Mouse (Mus musculus) cortical plate, adult 2 months (tissue): ENCODE results near the gene Eng. TPM values are rescaled to one million over a fixed set of nuclear protein-coding genes. Genes with fewer than 3 reads are reported as not detected.
A peak's percentile ranks its signal among the peaks of the same experiment; 100 is the strongest.

Experiments
- H3K27ac ChIP-seq: fragments of 200-500 bp; 2 replicates; pipeline ENCODE4 v1.5.1; 2012; ENCODE audit warnings: low read length, control low read depth, inconsistent platforms; ENCODE audit not compliant: insufficient read depth
- H3K4me1 ChIP-seq: fragments of 200-500 bp; 2 replicates; pipeline ENCODE4 v1.6.1; 2011; ENCODE audit warnings: low read length; ENCODE audit not compliant: control insufficient read depth, insufficient read depth
- H3K4me3 ChIP-seq: fragments of 200-500 bp; 2 replicates; pipeline ENCODE4 v1.5.1; 2011; ENCODE audit warnings: mild to moderate bottlenecking, low read length, control low read depth; ENCODE audit not compliant: insufficient read depth
- CTCF ChIP-seq: fragments of 200-500 bp; IDR thresholded peaks from 2 replicates; pipeline ENCODE4 v1.5.1; 2011; ENCODE audit warnings: mild to moderate bottlenecking, control low read depth, low read length; ENCODE audit not compliant: insufficient read depth; ENCODE audit errors: extremely low read depth
- POLR2A ChIP-seq: fragments of 200-500 bp; IDR thresholded peaks from 2 replicates; pipeline ENCODE4 v1.6.1; 2011; ENCODE audit warnings: mild to moderate bottlenecking, low read length, control low read depth; ENCODE audit not compliant: insufficient read depth; ENCODE audit errors: extremely low read depth
- polyA plus RNA-seq: library from polyadenylated mRNA; depleted of rRNA; stranded (reverse); fragments of >200 nt; gene quantifications from 2 replicates; pipeline ENCODE4 v1.2.3, GENCODE M21; 2012; rRNA removed

Gene Eng
- polyA plus RNA-seq: 35.1 and 39.0 TPM in 2 replicates

GRCm38 (mm10) chr2:32646379-32647056, at the start of gene Eng:
Eng (plus strand) TSS chr2:32646595.
- TF ChIP-seq POLR2A (no peak), CTCF (no peak)
- Histone ChIP-seq H3K4me1 (no peaks in the 10 kb centered on the region), H3K4me3 (peak within 1 kb of the TSS; percentile 24), H3K27ac (peak within 1 kb of the TSS; percentile 94)

- Histone ChIP-seq H3K4me1 (no peaks in the 10 kb centered on the region), H3K27ac (no peak overlapping the region), H3K4me3 (no peak overlapping the region)
- no peak for TF ChIP-seq POLR2A
- no peak for TF ChIP-seq CTCF
These were observed 49.7 kb upstream of the Eng start for GRCm38 (mm10) chr2:32596725-32597124.

- H3K4me3 ChIP-seq: no peak overlapping the region
- TF ChIP-seq POLR2A (no peak), CTCF (no peak)
- no peaks in the 10 kb centered on the region for H3K4me1 ChIP-seq
- H3K27ac ChIP-seq: no peak overlapping the region
These were observed 49.1 kb upstream of the Eng start for GRCm38 (mm10) chr2:32597248-32597647.

GRCm38 (mm10) chr2:32597699-32598098, 48.7 kb upstream of the Eng start:
- no peaks in the 10 kb centered on the region for H3K4me1 ChIP-seq
- TF ChIP-seq CTCF (no peak), POLR2A (no peak)
- no peak overlapping the region for H3K27ac ChIP-seq
- no peak overlapping the region for H3K4me3 ChIP-seq

- Histone ChIP-seq H3K4me1 (no peaks in the 10 kb centered on the region), H3K27ac (no peak overlapping the region), H3K4me3 (no peak overlapping the region)
- TF ChIP-seq CTCF (no peak), POLR2A (no peak)
These were observed 47.9 kb upstream of the Eng start for GRCm38 (mm10) chr2:32598506-32598905.

- H3K4me1 ChIP-seq: no peaks in the 10 kb centered on the region
- no peak within 1 kb of the TSS for H3K4me3 ChIP-seq
- TF ChIP-seq CTCF: no peak
- no peak for TF ChIP-seq POLR2A
- no peak within 1 kb of the TSS for H3K27ac ChIP-seq
These were observed 47.0 kb upstream of the Eng start, which contains the start of gene St6galnac6 for GRCm38 (mm10) chr2:32599409-32599808. St6galnac6 (plus strand) TSS chr2:32599709.

GRCm38 (mm10) chr2:32601417-32602065, 44.9 kb upstream of the Eng start:
- Histone ChIP-seq H3K4me3 (no peak overlapping the region), H3K27ac (no peak overlapping the region), H3K4me1 (no peaks in the 10 kb centered on the region)
- TF ChIP-seq CTCF (peak; percentile 41), POLR2A (no peak)

- no peaks in the 10 kb centered on the region for H3K4me1 ChIP-seq
- TF ChIP-seq POLR2A (0 out of 2 replicates have a peak, but pooled peaks have one; percentile 33), CTCF (peak; percentile 78)
- H3K27ac ChIP-seq: no peak overlapping the region; the same call in 1 of the 2 replicates
- no peak overlapping the region; the same call in 1 of the 2 replicates for H3K4me3 ChIP-seq
These were observed 43.8 kb upstream of the Eng start for GRCm38 (mm10) chr2:32602600-32603054.

GRCm38 (mm10) chr2:32604631-32605030, 41.8 kb upstream of the Eng start:
- no peak overlapping the region for H3K27ac ChIP-seq
- TF ChIP-seq CTCF: no peak
- no peak for TF ChIP-seq POLR2A
- no peak overlapping the region for H3K4me3 ChIP-seq

More at GRCm38 (mm10) chr2:32604631-32605030, 41.8 kb upstream of the Eng start:
- peaks cover 1% of the 10 kb centered on the region; the same call in 1 of the 2 replicates for H3K4me1 ChIP-seq
